Mouse (Mus musculus): ENCODE data around the gene Kctd13.

Gene Kctd13

GRCm38 (mm10) chr7:126941801-126942200, 13.1 kb downstream of the Kctd13 start:
- no peak for DNase-seq (ENCODE audit: low spot score)

GRCm38 (mm10) chr7:126946530-126946929, 17.9 kb downstream of the Kctd13 start:
- DNase-seq (ENCODE audit: low spot score): no peak

- DNase-seq (ENCODE audit: low spot score): no peak
Observed at GRCm38 (mm10) chr7:126948626-126949025, 19.9 kb downstream of the Kctd13 start.

DNA sequence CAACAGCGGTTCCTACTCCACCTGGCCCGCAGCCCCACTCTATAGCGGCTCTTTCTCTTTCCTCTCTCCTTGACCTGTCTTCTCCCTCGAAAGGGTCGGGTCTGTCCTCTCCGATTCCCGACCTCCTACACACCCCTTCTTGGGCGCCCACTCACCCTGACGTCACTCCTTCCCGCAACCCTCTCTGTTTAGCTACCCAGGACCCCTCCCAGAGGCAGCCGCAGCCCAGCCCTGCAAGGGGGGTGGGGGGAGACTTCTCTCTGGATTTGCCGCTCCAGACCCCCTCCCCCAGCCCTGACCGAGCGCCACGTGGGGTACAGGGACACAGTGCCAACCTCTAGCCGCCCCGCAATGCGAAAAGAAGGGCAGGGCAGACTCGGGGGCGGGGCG, 20.7 kb downstream of the Kctd13 start, which contains the start of gene Asphd1:
Gene Asphd1 (minus strand): TSS at position 180 of the 390 bp plus-strand sequence.
- no peak for DNase-seq (ENCODE audit: low spot score)

DNA sequence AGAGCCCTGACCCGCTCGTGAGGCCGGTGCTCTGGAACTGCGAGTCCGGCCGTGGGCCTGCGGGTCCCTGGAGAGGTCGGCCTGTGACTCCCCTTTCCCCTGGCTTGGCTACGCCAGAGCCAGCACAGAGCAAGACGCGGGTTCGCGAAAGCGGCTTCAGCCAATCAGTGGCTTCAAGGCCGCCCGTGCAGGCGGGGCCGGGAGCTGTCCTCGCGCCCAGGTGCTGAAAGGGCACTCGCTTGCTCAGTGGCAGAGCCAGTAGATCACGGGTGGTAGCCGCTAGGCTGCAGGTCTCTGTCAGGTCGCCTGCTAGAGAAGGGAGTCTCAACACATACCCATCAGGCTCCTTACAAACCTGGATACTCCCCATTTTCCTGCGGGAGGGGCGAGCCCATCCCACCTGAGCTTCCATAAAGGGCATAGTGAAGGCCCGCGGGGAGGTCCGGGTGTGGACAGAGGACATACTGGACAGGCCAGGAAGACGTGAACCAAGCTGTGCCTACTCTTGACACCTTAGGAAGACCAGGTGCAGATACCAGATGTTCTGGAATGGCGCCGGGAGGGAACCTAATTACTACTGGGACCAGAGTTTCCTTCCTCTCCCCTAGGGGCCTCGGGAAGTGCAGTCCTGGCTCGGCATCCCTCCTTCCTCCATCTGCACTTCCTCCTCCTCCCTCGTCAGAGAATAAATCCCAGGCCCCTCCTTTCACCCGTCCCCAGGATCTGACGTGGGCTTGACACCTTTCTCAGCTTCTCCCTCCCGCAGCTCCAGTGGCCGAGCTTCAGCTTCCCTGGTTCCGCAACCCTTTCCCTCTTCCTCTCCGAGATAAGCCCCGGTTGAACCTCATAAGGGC, 21.3 kb downstream of the Kctd13 start, which contains the start of gene Sez6l2:
Gene Sez6l2 (plus strand): TSS at position 771 of the 854 bp plus-strand sequence.
- peak; percentile 79 for DNase-seq (ENCODE audit: low spot score)

DNA sequence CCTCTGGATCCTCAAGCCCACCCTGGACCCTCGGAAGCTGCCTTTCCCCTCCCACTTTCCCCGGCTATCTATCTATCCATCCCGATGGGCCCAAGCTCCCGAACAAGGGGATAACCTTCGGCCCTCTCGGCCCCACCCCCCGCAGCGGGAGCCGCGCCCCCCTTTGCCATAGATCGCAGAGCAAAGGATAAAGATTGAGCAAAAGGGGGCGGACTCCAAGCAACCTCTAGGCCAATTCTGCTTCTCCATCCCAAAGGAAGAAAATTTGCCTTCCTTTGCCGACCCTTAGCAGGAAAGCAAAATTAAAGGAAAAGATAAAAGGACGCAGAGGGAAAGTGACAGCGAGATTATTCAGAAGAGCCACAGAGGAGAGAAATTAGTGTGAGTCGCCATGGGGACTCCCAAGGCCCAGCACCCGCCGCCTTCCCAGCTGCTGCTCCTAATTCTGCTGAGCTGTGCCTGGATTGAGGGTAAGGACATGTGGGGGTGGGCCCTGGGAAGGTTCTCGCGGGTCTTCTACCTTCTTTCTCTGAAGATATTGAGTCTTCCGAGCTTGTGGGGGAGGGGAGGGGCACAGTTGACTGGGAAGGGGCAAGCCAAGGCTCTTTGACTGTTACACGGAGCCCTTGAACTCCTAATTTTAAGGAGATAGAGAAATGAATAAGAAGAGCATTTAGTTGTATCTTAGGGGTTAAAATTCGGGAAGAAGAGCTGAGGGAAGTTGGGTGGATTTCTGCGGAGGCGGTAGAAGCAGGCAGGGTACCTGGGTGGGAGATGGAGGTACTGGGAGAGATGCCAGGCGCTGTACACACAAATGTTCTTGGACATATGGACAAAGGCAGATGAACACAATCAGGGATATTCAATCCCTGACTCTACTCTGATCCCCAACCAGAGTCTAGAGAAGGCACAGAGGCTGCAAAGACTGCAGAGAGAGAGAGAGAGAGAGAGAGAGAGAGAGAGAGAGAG, 22.3 kb downstream of the Kctd13 start:
- no peak for DNase-seq (ENCODE audit: low spot score)

DNA sequence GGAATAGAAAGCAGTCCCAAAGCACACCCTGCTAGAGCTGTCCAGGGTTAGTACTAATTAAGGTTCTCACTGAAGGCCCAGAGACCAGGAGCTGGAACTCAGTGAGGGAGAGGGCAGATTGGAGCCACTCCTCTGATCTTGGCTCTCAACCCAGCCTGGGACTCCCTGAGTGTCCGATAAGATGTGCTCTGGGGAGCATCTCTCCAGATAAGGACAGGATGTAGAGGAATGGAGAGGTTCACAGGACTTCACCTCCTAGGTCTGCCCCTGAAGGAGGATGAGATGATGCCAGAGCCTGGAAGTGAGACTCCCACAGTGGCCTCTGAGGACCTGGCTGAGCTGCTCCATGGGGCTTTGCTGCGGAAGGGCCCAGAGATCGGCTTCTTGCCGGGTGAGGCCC, 23.1 kb downstream of the Kctd13 start:
- DNase-seq (ENCODE audit: low spot score): no peak

DNA sequence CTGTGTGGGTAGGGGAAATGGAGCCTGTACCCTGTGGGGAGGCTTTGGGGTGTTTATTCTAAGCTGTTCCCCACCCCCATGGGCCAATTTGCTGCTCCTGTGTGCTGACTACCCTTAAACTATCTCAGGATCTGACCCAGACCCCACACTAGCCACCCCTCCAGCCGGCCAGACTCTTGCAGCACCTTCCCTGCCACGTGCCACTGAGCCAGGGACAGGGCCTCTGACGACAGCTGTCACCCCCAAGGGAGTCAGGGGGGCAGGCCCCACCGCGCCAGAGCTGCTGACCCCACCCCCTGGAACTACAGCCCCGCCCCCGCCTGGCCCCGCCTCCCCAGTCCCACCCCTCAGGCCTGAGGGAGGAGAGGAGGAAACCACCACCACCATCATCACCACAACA, 24.0 kb downstream of the Kctd13 start:
- no peak for DNase-seq (ENCODE audit: low spot score)

DNA sequence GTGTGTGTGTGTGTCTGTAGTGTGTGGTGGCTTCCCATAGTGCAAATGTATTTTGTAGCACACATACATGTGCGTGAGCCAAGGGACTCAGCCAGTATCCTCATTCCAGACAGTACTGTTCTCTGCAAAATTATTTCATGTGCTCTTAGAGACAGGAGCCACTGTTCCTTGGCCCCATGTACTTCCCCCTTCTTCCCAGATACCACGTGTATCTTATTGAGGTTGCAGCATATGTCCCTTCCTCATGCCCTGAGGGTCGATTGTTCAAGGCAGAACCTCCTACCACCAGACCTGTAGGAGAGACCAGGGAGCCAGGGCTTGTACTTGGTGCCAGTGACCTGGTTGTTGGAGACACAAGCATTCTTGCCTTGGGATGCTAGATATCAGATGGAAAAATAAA, 26.4 kb downstream of the Kctd13 start:
- no peak for DNase-seq (ENCODE audit: low spot score)

DNA sequence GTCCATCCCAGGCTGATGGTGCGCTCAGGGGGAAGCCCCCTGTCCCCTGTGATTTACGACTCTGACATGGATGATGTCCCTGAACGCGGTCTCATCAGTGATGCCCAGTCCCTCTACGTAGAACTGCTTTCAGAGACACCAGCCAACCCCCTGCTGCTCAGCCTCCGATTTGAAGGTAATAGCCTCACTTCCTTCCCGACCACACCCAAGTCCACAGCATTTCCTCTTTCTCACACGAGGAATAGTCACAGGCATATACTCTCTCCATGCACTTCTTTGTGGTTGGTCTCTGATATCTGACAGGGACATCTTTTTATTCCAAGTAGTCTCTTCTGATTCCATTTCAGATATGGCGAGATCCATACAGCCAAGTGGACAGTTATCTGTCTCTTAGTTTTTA, 31.1 kb downstream of the Kctd13 start:
- no peak for DNase-seq (ENCODE audit: low spot score)

DNA sequence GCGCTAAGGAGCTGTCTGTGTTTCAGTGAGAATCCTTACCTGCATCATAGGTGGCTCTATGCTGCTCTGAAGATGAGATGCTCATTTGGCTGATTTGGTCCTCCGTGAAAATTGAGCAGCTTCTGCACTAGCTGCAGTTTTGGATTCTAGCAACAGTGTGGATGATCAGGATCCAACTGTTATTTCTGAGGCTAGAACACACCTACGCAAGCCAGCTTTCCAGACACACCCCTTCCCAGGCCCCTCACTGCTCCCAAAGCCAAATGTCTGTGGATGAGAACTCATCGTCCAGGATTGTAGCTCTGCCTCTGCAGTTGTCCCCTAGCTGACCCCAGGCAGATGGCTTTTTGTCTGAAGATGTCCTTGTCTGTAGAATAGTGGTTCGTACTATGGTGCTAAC, 32.4 kb downstream of the Kctd13 start:
- DNase-seq (ENCODE audit: low spot score): no peak

DNA sequence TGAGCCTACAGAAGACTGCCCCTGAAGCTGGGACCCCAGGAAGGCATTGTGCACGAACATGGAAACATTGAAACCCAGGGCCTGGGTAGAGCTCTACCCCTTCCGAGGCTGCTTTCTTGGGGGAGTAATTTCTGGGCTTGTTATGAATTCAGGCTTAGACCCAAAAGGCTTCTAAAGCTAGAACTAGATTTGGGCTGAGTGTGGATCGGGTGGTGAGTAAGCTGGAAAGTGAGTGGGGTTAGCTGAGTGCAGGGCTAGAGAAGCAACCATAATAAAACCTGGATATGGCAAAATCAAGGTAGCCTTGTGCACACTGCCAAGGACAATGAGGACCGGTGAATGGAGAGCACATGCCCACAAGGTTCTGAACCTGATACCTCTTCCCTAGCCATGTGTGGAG, 33.3 kb downstream of the Kctd13 start:
- no peak for DNase-seq (ENCODE audit: low spot score)

GRCm38 (mm10) chr7:126963548-126964286, 35.0 kb downstream of the Kctd13 start:
- no peak for DNase-seq (ENCODE audit: low spot score)

GRCm38 (mm10) chr7:126965568-126965967, 36.9 kb downstream of the Kctd13 start:
- no peak for DNase-seq (ENCODE audit: low spot score)

GRCm38 (mm10) chr7:126967361-126967760, 38.7 kb downstream of the Kctd13 start:
- no peak for DNase-seq (ENCODE audit: low spot score)

DNA sequence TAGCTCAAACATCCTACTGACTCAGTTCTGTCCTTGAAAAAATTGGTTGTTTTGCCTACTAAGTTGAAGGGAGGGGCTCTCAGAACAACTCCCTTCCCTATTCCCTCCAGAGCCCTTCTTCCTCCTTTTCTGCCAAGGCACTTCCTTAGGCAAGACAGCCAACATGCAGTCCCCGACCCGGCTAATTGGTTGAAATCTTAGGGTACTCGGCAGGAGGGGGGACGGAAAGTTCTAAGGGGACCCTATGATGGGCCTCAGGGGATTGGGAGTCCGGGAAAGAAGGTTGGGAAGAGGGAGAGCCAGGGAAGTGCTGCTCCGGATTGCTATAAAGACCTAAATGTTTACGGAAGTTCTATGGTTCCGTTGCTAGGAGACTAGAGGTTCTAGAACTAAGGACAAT, 46.8 kb downstream of the Kctd13 start:
- DNase-seq (ENCODE audit: low spot score): no peak

DNA sequence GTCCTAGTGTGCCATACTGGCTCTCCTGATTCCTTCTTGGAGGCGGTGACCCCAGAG, 47.0 kb downstream of the Kctd13 start, which contains the start of gene Cdipt:
Gene Cdipt (plus strand): TSS at position 22 of the 57 bp plus-strand sequence.
- DNase-seq (ENCODE audit: low spot score): no peak

GRCm38 (mm10) chr7:126975950-126976866, 47.5 kb downstream of the Kctd13 start, which contains the start of gene Cdiptos:
TSS of gene Cdiptos (minus strand) at chr7:126976098.
- peak; percentile 91 for DNase-seq (ENCODE audit: low spot score)

GRCm38 (mm10) chr7:126976878-126977459, 48.3 kb downstream of the Kctd13 start:
- DNase-seq (ENCODE audit: low spot score): peak; percentile 15

- DNase-seq (ENCODE audit: low spot score): no peak
Observed at GRCm38 (mm10) chr7:126978841-126979240, 50.2 kb downstream of the Kctd13 start.

- DNase-seq (ENCODE audit: low spot score): no peak
Observed at GRCm38 (mm10) chr7:126981601-126982000, 52.9 kb downstream of the Kctd13 start.

All from spleen, adult 12 weeks (tissue).